Mouse (Mus musculus): ENCODE measurements around the gene Xirp1.

DNA sequence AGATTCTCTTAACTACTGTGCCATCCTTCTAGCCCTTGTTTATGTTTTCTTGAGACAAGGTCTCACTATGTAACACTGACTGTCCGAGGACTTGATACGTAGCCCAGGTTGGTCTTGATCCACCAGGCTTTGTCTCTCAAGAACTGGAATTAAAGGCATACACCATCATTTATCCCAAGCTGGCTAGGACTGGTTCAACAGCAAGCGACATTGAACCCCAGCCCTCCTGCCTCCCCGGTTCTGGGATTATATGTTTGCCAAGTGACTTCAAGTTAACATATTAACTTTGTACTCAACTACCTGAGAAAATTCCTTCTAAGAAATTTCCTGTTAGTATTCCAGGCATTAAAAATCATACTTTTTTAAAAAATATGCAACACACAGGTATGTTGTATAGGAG is 48.1 kb downstream of the Xirp1 start:
- TF ChIP-seq CTCF (IDR thresholded peaks at IDR 0.05; ENCODE audit: low read depth) (no peak), EP300 (optimal IDR thresholded peaks at IDR 0.05) (no peak)
